Mouse (Mus musculus) limb, embryonic 13.5 days (tissue): ENCODE data around the gene Gfap. TPM values are rescaled to one million over a fixed set of nuclear protein-coding genes. Genes with fewer than 3 reads are reported as not detected.

Experiments
- ATAC-seq: fragments of 200-750 bp; cut with Nextera tagmentation; 2 replicates; pipeline ENCODE4 v1.8.0; 2017; ENCODE audit warnings: low read depth, moderate number of reproducible peaks, moderate TSS enrichment; ENCODE audit not compliant: low FRiP score
- H3K27ac ChIP-seq: fragments of 300-500 bp; sonication (generic); 2 replicates; pipeline ENCODE4 v1.5.1; 2015; ENCODE audit warnings: inconsistent platforms, mild to moderate bottlenecking, moderate library complexity
- H3K27me3 ChIP-seq: fragments of 300-500 bp; sonication (generic); 2 replicates; pipeline ENCODE4 v1.6.1; 2015; ENCODE audit warnings: mild to moderate bottlenecking, inconsistent platforms
- H3K36me3 ChIP-seq: fragments of 300-500 bp; sonication (generic); 2 replicates; pipeline ENCODE4 v1.6.1; 2015; ENCODE audit warnings: inconsistent platforms, mild to moderate bottlenecking, moderate library complexity
- H3K4me1 ChIP-seq: fragments of 300-500 bp; sonication (generic); 2 replicates; pipeline ENCODE4 v1.6.1; 2015; ENCODE audit warnings: inconsistent platforms
- H3K4me2 ChIP-seq: fragments of 300-500 bp; sonication (generic); replicated peaks from 2 replicates; pipeline ENCODE4 v1.6.1; 2015; ENCODE audit warnings: inconsistent platforms, mild to moderate bottlenecking, moderate library complexity
- H3K4me3 ChIP-seq: fragments of 300-500 bp; sonication (generic); 2 replicates; pipeline ENCODE4 v1.5.1; 2015; ENCODE audit warnings: moderate library complexity, mild to moderate bottlenecking, inconsistent platforms
- H3K9ac ChIP-seq: fragments of 300-500 bp; sonication (generic); 2 replicates; pipeline ENCODE4 v1.6.1; 2015; ENCODE audit warnings: mild to moderate bottlenecking, inconsistent platforms
- H3K9me3 ChIP-seq: fragments of 300-500 bp; sonication (generic); 2 replicates; pipeline ENCODE4 v1.6.1; 2016; ENCODE audit warnings: inconsistent platforms
- WGBS: fragments of 180-500 bp; shearing (Covaris S2); methylation state at CpG from one replicate; pipeline ENCODE4 v1.1.7; 2015; 5-methylcytosine and 5-hydroxymethylcytosine counted together
- polyA plus RNA-seq: library from polyadenylated mRNA; unstranded; fragments of >200 nt; fragmentation: Nextera tagmentation; extraction: Ambion mirVana; gene quantifications from 2 replicates; pipeline ENCODE4 v1.2.1, GENCODE M21; 2015

Gfap gene
- polyA plus RNA-seq, 1 experiment from 2014 or later, result 0.48 TPM

GRCm38 (mm10) chr11:102894716-102895115 is 6.0 kb downstream of the Gfap start:
- Histone ChIP-seq H3K9me3 (no peaks in the 10 kb centered on the region), H3K36me3 (no peaks in the 10 kb centered on the region), H3K27ac (no peak overlapping the region), H3K4me2 (no peak overlapping the region), H3K9ac (no peak overlapping the region), H3K4me3 (no peak overlapping the region), H3K4me1 (peaks cover 7% of the 10 kb centered on the region; the same call in 1 of the 2 replicates), H3K27me3 (peaks cover 56% of the 10 kb centered on the region)
- no peak for ATAC-seq
- 88% methylated on average over 4 of the region's 4 CpGs for WGBS

GRCm38 (mm10) chr11:102893015-102893651 is 7.6 kb downstream of the Gfap start:
- Histone ChIP-seq H3K4me2 (peak overlapping the region; percentile 81), H3K9ac (peak overlapping the region; percentile 72), H3K27me3 (peaks cover 56% of the 10 kb centered on the region), H3K9me3 (no peaks in the 10 kb centered on the region), H3K4me1 (peaks cover 7% of the 10 kb centered on the region; the same call in 1 of the 2 replicates), H3K27ac (no peak overlapping the region), H3K36me3 (no peaks in the 10 kb centered on the region), H3K4me3 (peak overlapping the region; percentile 48)
- 1% methylated on average over 43 of the region's 43 CpGs for WGBS
- peak; percentile 80 for ATAC-seq

GRCm38 (mm10) chr11:102890096-102890495 is 10.6 kb downstream of the Gfap start:
- Histone ChIP-seq H3K4me1 (peaks cover 7% of the 10 kb centered on the region; the same call in 1 of the 2 replicates), H3K27me3 (peaks cover 51% of the 10 kb centered on the region), H3K27ac (no peak overlapping the region), H3K36me3 (no peaks in the 10 kb centered on the region), H3K4me3 (no peak overlapping the region), H3K4me2 (no peak overlapping the region), H3K9me3 (no peaks in the 10 kb centered on the region), H3K9ac (no peak overlapping the region)
- WGBS, result 58% methylated on average over 5 of the region's 5 CpGs
- no peak for ATAC-seq

- Histone ChIP-seq H3K4me3 (no peak overlapping the region), H3K27me3 (peaks cover 38% of the 10 kb centered on the region), H3K4me2 (no peak overlapping the region), H3K36me3 (no peaks in the 10 kb centered on the region), H3K9me3 (no peaks in the 10 kb centered on the region), H3K27ac (no peak overlapping the region), H3K9ac (peak overlapping the region; percentile 25; the same call in 1 of the 2 replicates), H3K4me1 (no peaks in the 10 kb centered on the region)
- WGBS, result 63% methylated on average over 3 of the region's 3 CpGs
- ATAC-seq, result no peak
Observed at GRCm38 (mm10) chr11:102888135-102888534, 12.6 kb downstream of the Gfap start.

- Histone ChIP-seq H3K9me3 (no peaks in the 10 kb centered on the region), H3K4me3 (no peak overlapping the region), H3K4me2 (no peak overlapping the region), H3K4me1 (no peaks in the 10 kb centered on the region), H3K27me3 (peaks cover 41% of the 10 kb centered on the region), H3K27ac (no peak overlapping the region), H3K36me3 (no peaks in the 10 kb centered on the region), H3K9ac (no peak overlapping the region)
- ATAC-seq, result no peak
- 75% methylated on average over 5 of the region's 5 CpGs for WGBS
Observed at GRCm38 (mm10) chr11:102887433-102887832, 13.3 kb downstream of the Gfap start.

- no peak within 1 kb of the TSS for H3K4me3 ChIP-seq
- no peak within 1 kb of the TSS for H3K9ac ChIP-seq
- no peak for ATAC-seq
- H3K9me3 ChIP-seq, result no peaks in the 10 kb centered on the region
- 54% methylated on average over 10 of the region's 10 CpGs for WGBS
- H3K27ac ChIP-seq, result no peak within 1 kb of the TSS
- H3K4me2 ChIP-seq, result no peak within 1 kb of the TSS
- peaks cover 33% of the 10 kb centered on the region for H3K27me3 ChIP-seq
- H3K4me1 ChIP-seq, result peaks cover 10% of the 10 kb centered on the region
- H3K36me3 ChIP-seq, result no peaks in the 10 kb centered on the region
Observed at GRCm38 (mm10) chr11:102884616-102885219, 16.0 kb downstream of the Gfap start, which contains the start of gene Fam187a. TSS of gene Fam187a (plus strand) at chr11:102885169.

- 15% methylated on average over 13 of the region's 13 CpGs for WGBS
- peak; percentile 32 for ATAC-seq
- Histone ChIP-seq H3K4me1 (peaks cover 16% of the 10 kb centered on the region), H3K27me3 (peaks cover 25% of the 10 kb centered on the region), H3K4me2 (peak overlapping the region; percentile 78), H3K27ac (peak overlapping the region; percentile 80; the same call in 1 of the 2 replicates), H3K9me3 (no peaks in the 10 kb centered on the region), H3K9ac (peak overlapping the region; percentile 89), H3K4me3 (peak overlapping the region; percentile 82), H3K36me3 (peaks cover 12% of the 10 kb centered on the region)
Observed at GRCm38 (mm10) chr11:102881314-102882198, 19.2 kb downstream of the Gfap start.

- Histone ChIP-seq H3K4me2 (peak within 1 kb of the TSS; percentile 78), H3K4me1 (peaks cover 16% of the 10 kb centered on the region), H3K9ac (peak within 1 kb of the TSS; percentile 89), H3K4me3 (peak within 1 kb of the TSS; percentile 82), H3K9me3 (no peaks in the 10 kb centered on the region), H3K36me3 (peaks cover 18% of the 10 kb centered on the region), H3K27ac (peak within 1 kb of the TSS; percentile 80), H3K27me3 (peaks cover 19% of the 10 kb centered on the region)
- ATAC-seq, result peak; percentile 90
- 0% methylated on average over 62 of the region's 62 CpGs for WGBS
Observed at GRCm38 (mm10) chr11:102880585-102881313, 20.0 kb downstream of the Gfap start, which contains the start of the genes Eftud2 and Ccdc103. TSS of gene Eftud2 (minus strand) at chr11:102880985. TSS of gene Ccdc103 (plus strand) at chr11:102881204.

- Histone ChIP-seq H3K27ac (no peak overlapping the region), H3K36me3 (peaks cover 30% of the 10 kb centered on the region), H3K9ac (peak overlapping the region; percentile 89), H3K9me3 (no peaks in the 10 kb centered on the region), H3K4me2 (peak overlapping the region; percentile 78), H3K4me3 (peak overlapping the region; percentile 82), H3K4me1 (peaks cover 16% of the 10 kb centered on the region), H3K27me3 (peaks cover 10% of the 10 kb centered on the region)
- 86% methylated on average over 2 of the region's 2 CpGs for WGBS
- no peak for ATAC-seq
Observed at GRCm38 (mm10) chr11:102879558-102879957, 21.2 kb downstream of the Gfap start.

GRCm38 (mm10) chr11:102874801-102875334 is 25.8 kb downstream of the Gfap start:
- H3K9ac ChIP-seq, result no peak overlapping the region
- H3K36me3 ChIP-seq, result peaks cover 66% of the 10 kb centered on the region
- no peaks in the 10 kb centered on the region for H3K27me3 ChIP-seq
- ATAC-seq, result no peak
- no peak overlapping the region for H3K27ac ChIP-seq
- no peaks in the 10 kb centered on the region for H3K9me3 ChIP-seq
- peaks cover 8% of the 10 kb centered on the region for H3K4me1 ChIP-seq
- 91% methylated on average over 7 of the region's 7 CpGs for WGBS
- H3K4me2 ChIP-seq, result no peak overlapping the region
- no peak overlapping the region for H3K4me3 ChIP-seq

GRCm38 (mm10) chr11:102864272-102864671 is 36.4 kb downstream of the Gfap start:
- Histone ChIP-seq H3K9me3 (no peaks in the 10 kb centered on the region), H3K36me3 (peaks cover 93% of the 10 kb centered on the region), H3K4me1 (no peaks in the 10 kb centered on the region), H3K4me2 (no peak overlapping the region), H3K27ac (peak overlapping the region; percentile 28; the same call in 1 of the 2 replicates), H3K27me3 (no peaks in the 10 kb centered on the region), H3K4me3 (no peak overlapping the region), H3K9ac (no peak overlapping the region)
- ATAC-seq, result no peak
- WGBS, result 37% methylated on average over 4 of the region's 4 CpGs
